Mouse (Mus musculus) megakaryocyte-erythroid progenitor cell, adult 5-6 weeks (primary cell): ENCODE measurements around the gene Zscan10. TPM values are rescaled to one million over a fixed set of nuclear protein-coding genes. Genes with fewer than 3 reads are reported as not detected.

ENCODE experiments used
- ATAC-seq: replicated peaks from 2 replicates; pipeline ENCODE4 v1.8.0; 2016; ENCODE audit warnings: mild to moderate bottlenecking, inconsistent platforms; ENCODE audit not compliant: severe bottlenecking, poor library complexity, low FRiP score, low TSS enrichment
- total RNA-seq, 2 experiments: library from RNA; stranded (forward) in 1 of 2; stranded (reverse) in 1 of 2; fragments of 200-1000, 215-1000 nt in 1 of 2; fragments of >200 nt in 1 of 2; fragmentation: Nextera tagmentation in 1 of 2; gene quantifications; 2 replicates each; pipeline ENCODE4 v1.2.3; 2014 to 2017

The Zscan10 gene
- total RNA-seq, 2 experiments from 2014 or later, result not detected

DNA sequence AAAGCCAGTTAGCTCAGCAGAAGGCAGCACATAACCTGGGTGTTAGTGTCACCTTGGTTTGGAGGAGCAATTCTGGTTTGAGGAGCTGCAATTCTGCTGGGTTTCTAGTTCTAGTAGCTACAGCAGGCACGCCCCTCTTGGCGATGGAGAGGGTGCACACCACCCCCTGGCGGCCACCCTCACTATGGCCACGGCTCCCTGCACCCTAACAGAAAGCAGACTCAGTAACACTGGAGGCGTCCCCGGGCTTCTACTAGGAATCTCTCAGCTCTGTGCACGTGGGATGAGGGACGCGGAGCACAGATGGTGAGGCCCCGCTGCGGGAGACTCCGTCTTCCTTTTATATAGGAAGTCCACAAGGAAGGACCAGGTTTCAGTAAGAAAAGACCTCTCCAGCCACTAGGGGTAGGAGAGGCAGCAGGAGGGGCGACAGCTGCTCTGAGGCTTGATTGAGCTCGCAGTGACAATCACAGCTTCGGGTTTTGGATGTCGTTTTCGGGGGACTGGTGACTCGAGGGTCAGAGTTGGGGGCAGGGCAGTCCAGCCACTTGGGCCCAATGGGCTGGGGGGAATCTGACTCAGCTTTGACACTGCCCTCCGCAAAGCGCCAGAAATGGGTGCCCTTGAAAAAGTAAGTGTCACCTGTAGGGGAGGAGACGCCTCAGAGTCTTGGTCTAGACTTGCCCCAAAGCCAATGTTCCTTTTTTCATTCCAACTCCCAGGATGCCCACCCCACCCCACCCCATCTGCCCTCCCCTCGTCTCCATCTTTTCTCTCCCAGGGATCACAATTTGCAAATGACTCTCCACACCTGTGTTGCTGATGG lies 29.8 kb downstream of the Zscan10 start:
- peak; percentile 99 for ATAC-seq

DNA sequence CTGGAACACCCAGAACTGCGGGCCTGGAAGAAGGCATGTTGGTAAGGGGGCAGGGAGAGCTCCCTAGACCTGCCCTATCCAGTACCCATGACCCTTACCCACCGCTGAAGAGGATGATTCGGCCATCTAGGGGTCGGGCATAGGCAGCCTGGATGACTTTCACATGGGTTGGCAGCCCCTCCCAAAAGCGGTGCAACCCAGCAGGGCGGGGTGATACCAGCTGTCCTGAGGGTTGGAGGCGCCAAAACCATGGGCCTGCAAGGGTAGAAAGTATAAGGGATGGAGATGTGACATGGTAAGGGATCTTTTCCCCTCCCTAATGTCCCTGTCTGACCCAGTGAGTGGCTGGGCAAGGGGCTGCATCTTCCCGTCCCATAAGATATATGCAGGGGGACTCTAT lies 30.6 kb downstream of the Zscan10 start:
- ATAC-seq, result no peak

DNA sequence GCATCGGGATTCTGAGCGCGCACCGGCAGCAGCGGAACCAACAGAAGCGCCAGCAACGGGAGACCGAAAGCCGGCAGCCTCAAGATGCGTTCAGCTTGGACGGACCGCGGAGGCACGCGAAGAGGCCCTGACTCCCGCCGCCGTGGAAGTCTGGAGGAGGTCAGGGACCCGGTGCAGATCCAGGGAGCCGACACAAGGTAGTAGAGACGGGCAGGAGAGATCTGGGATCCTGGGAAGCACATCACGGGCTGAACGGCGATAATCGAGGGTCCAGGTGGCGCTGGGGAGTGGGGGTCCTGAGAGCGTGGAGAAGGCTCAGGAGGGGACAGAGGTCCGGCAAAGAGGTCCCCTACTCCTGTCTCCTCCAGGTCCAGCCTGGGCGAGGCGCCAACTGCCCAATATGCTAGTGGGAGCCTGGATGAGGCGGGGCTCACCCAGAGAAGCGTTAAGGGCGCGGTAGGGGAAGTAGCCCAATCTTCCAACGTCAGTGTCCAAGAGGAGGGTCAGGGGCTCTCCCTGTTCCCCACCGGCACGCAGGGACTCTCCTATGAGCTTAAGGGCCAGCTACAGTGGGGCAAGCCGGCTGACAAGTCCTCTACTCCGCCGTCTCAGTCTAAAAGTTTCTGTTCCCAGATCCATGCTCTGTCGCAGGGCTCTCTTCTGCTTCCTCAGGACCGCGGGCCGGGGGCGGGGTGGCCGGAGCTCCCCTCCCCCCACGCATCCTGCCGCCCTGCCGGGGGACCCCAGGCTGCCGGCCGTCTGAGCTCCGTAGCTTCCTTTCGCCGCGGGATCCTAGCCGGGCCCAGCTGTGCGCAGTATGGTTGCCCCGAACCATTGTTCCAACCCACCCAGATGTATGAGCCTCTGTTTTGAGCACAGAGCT lies 44.2 kb downstream of the Zscan10 start, which contains the start of gene Mmp25:
Mmp25 (minus strand) TSS at position 665 of the 883 bp plus-strand sequence.
- ATAC-seq, result 0 out of 2 replicates have a peak, but pooled peaks have one; percentile 22

DNA sequence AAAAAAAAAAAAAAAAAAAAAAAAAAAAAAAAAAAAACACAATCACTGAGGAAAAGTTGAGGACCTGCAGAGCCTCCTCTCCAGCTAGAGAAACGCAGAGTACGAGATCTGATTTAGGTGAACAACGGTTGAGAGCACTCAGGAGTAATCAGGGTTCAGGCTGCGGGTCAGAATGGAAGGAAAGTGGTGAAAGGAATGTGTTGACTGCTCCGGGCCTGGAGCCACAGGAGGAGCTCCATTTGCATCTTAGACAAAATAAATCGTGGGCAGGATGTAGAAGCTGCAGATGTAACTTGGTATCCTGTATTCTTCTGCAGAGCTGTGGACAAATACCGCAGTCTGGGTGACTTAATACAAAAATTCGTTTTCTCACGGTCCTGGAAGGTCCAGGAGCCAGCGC lies 45.2 kb downstream of the Zscan10 start:
- ATAC-seq, result no peak

DNA sequence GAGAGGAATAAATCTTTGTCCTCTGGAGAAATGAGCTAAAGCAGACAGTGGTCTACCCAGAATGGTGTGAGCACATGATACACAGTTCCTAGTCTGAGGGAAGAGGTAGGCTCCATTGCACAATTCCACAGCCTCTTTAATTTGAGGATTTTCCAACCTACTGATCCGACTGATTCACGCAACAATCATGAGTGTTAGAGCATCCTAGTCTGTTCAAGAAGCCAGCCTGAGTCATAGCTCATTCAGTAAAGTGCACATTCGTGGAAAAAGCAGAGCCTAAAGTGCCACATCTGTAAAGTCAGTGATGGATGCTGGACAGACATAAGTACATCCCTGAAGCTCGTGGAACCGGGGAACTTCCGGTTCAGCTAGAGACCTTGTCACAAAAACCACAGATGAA lies 50.7 kb downstream of the Zscan10 start:
- ATAC-seq, result no peak

DNA sequence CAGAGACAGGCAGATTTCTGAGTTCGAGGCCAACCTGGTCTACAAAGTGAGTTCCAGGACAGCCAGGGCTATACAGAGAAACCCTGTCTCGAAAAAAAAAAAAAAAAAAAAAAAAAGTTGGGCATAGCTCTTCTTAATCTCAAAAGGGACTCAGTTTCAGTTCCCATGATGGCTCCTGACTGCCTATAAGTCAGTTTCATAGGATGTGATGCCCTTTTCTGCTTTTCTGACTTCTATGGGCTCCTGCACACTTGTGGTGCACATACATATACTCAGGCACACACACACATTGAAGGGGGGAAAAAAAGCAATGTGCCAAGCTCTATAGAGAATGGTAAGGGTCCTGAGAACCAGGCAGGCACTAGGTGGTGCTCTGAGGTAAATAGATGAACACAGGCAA lies 52.7 kb downstream of the Zscan10 start:
- no peak for ATAC-seq

DNA sequence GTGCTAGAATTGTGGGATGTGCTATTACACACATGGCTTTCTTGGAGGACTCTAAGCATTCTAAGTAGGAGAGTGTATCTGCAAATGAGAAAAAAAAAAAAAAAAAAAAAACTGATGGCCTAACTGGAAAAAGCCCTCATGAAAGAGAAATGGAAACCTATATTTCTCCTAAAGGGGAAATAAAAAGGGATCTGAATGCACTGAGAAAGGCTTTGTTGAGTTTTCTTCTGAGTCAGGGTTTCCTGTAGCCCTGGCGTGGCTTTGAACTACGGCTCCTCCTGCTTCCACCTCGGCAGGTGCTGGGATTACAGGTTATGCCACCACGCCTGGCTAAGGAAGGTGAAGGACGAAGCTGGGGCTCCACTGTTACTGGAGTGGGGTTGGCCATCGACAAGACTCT lies 53.3 kb downstream of the Zscan10 start:
- ATAC-seq, result 0 out of 2 replicates have a peak, but pooled peaks have one; percentile 14

DNA sequence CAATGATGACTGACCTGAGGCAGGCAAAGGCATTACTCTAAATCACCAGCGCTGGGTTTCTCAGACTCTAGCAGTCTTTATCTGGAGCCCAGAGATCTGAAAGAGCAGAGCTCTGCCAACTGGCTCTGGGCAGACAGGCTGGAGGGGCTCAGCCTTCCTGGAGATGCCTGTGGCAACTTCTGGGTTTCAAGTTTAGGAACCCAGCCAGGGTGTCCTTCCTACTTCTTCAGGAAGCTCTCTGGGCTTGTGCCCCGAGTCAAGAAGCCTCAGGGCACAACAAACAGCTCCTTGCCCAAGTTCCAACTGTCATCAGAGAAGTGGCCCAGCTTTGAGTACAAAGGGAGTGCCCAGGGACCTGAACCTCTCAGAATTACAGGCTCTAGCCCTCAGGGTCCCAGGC lies 53.8 kb downstream of the Zscan10 start:
- no peak for ATAC-seq

DNA sequence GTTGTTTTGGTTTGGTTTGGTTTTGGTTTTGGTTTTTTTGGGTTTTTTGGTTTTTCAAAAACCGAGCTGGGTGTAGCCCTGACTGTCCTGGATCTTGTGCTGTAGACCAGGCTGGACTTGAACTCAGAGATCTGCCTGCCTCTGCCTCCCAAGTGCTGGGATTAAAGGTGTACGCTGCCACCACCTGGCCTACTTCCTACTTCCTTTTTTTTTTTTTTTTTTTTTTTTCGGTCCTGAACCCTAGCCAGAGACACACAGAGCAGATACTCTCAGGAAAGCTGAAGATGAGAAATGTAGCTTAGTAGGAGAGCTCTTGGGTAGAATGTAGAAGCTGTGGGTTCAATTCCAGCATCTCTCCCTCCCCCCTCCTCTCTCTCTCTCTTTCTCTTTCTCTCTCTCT lies 57.8 kb downstream of the Zscan10 start:
- ATAC-seq, result no peak

DNA sequence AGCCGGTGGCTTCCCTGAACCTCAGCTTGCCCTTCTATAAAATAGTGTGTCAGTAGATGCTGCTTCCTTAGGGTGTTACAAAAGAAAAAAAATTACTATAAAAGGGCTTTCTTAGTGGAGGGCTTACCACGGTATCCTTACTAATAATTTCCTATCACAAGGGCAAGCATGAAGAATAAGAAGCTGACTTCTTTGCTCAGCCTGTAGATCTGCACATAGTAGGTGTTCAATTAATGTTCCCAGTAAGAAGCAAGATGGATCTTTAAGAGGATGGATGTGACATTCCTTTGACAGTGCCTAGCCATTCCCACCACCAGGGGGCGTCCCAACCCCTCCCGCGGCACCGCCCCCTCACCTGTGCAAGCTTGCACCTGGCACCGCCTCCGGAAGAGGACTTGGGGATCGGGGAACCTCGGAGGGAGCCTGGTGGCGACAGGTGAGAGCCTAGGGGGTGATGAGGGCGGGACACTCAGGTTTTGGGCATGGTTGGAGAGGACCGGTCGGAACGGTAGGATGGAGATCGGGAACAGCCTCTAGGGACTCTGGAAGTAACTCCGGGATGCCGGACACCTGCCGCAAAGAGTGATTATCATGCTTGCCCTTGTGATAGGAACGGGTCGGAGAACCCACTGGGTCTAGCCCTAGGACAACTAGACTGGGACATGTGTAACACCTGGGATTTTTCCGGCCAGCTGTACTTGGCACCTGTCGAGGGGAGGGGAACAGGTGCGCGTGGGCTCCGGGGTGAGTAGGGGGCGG lies 59.6 kb downstream of the Zscan10 start, which contains the start of gene Bicdl2:
Bicdl2 (plus strand) TSS at position 390 of the 759 bp plus-strand sequence.
- 0 out of 2 replicates have a peak, but pooled peaks have one; percentile 35 for ATAC-seq

Other genes starting within 250 kb of the Zscan10 start
- gene Vmn2r116, start 216.3 kb upstream of the Zscan10 start, total RNA-seq (2014; fragmentation: Nextera tagmentation), result not detected in 2 replicates
- not detected in 2 replicates for gene Vmn2r116, start 216.3 kb upstream of the Zscan10 start, total RNA-seq (2017)
- gene Vmn2r117, start 121.2 kb upstream of the Zscan10 start, total RNA-seq (2014; fragmentation: Nextera tagmentation), result not detected in 2 replicates
- gene Vmn2r117, start 121.2 kb upstream of the Zscan10 start, total RNA-seq (2017), result not detected in 2 replicates
- 7.4 and 7.8 TPM in 2 replicates for gene Zfp213, start 36.6 kb upstream of the Zscan10 start, total RNA-seq (2014; fragmentation: Nextera tagmentation)
- gene Zfp213, start 36.6 kb upstream of the Zscan10 start, total RNA-seq (2017), result 4.9 and 7.5 TPM in 2 replicates
- not detected in 2 replicates for gene Zfp13, start 1.4 kb upstream of the Zscan10 start, total RNA-seq (2014; fragmentation: Nextera tagmentation)
- not detected in 2 replicates for gene Zfp13, start 1.4 kb upstream of the Zscan10 start, total RNA-seq (2017)
- 0.07 TPM in 1 of 2 replicates, not detected in the other for gene Mmp25, start 44.4 kb downstream of the Zscan10 start, total RNA-seq (2014; fragmentation: Nextera tagmentation)
- gene Mmp25, start 44.4 kb downstream of the Zscan10 start, total RNA-seq (2017), result not detected in 2 replicates
- gene Bicdl2, start 59.6 kb downstream of the Zscan10 start, total RNA-seq (2014; fragmentation: Nextera tagmentation), result not detected in 2 replicates
- not detected in 2 replicates for gene Bicdl2, start 59.6 kb downstream of the Zscan10 start, total RNA-seq (2017)
- 44.2 and 56.3 TPM in 2 replicates for gene Hcfc1r1, start 72.7 kb downstream of the Zscan10 start, total RNA-seq (2014; fragmentation: Nextera tagmentation)
- 22.7 and 30.0 TPM in 2 replicates for gene Hcfc1r1, start 72.7 kb downstream of the Zscan10 start, total RNA-seq (2017)
- 30.3 and 44.7 TPM in 2 replicates for gene Thoc6, start 73.0 kb downstream of the Zscan10 start, total RNA-seq (2014; fragmentation: Nextera tagmentation)
- 40.8 and 47.3 TPM in 2 replicates for gene Thoc6, start 73.0 kb downstream of the Zscan10 start, total RNA-seq (2017)
- 0.94 and 4.5 TPM in 2 replicates for gene Tnfrsf12a, start 76.6 kb downstream of the Zscan10 start, total RNA-seq (2014; fragmentation: Nextera tagmentation)
- gene Tnfrsf12a, start 76.6 kb downstream of the Zscan10 start, total RNA-seq (2017), result 10.7 and 15.6 TPM in 2 replicates
- not detected in 2 replicates for gene Cldn6, start 78.4 kb downstream of the Zscan10 start, total RNA-seq (2014; fragmentation: Nextera tagmentation)
- gene Cldn6, start 78.4 kb downstream of the Zscan10 start, total RNA-seq (2017), result not detected in 2 replicates
- not detected in 2 replicates for gene Cldn9, start 83.2 kb downstream of the Zscan10 start, total RNA-seq (2014; fragmentation: Nextera tagmentation)
- gene Cldn9, start 83.2 kb downstream of the Zscan10 start, total RNA-seq (2017), result not detected in 2 replicates
- gene 1520401A03Rik, start 121.9 kb downstream of the Zscan10 start, total RNA-seq (2014; fragmentation: Nextera tagmentation), result not detected in 2 replicates
- gene 1520401A03Rik, start 121.9 kb downstream of the Zscan10 start, total RNA-seq (2017), result not detected in 2 replicates
- 40.3 and 43.8 TPM in 2 replicates for gene Pkmyt1, start 125.5 kb downstream of the Zscan10 start, total RNA-seq (2014; fragmentation: Nextera tagmentation)
- 8.1 and 10.6 TPM in 2 replicates for gene Pkmyt1, start 125.5 kb downstream of the Zscan10 start, total RNA-seq (2017)
- 7.2 and 13.3 TPM in 2 replicates for gene Paqr4, start 140.0 kb downstream of the Zscan10 start, total RNA-seq (2014; fragmentation: Nextera tagmentation)
- gene Paqr4, start 140.0 kb downstream of the Zscan10 start, total RNA-seq (2017), result 6.2 and 11.6 TPM in 2 replicates
- gene Kremen2, start 145.0 kb downstream of the Zscan10 start, total RNA-seq (2014; fragmentation: Nextera tagmentation), result 0.52 TPM in 1 of 2 replicates, not detected in the other
- gene Kremen2, start 145.0 kb downstream of the Zscan10 start, total RNA-seq (2017), result not detected in 2 replicates
- 7.6 and 11.7 TPM in 2 replicates for gene Flywch1, start 170.7 kb downstream of the Zscan10 start, total RNA-seq (2014; fragmentation: Nextera tagmentation)
- 12.5 and 15.4 TPM in 2 replicates for gene Flywch1, start 170.7 kb downstream of the Zscan10 start, total RNA-seq (2017)
- gene Flywch2, start 185.2 kb downstream of the Zscan10 start, total RNA-seq (2014; fragmentation: Nextera tagmentation), result 3.1 and 5.6 TPM in 2 replicates
- gene Flywch2, start 185.2 kb downstream of the Zscan10 start, total RNA-seq (2017), result not detected in 2 replicates
- 699 and 735 TPM in 2 replicates for gene Srrm2, start 189.7 kb downstream of the Zscan10 start, total RNA-seq (2014; fragmentation: Nextera tagmentation)
- 134 and 162 TPM in 2 replicates for gene Srrm2, start 189.7 kb downstream of the Zscan10 start, total RNA-seq (2017)
- gene Elob, start 228.3 kb downstream of the Zscan10 start, total RNA-seq (2014; fragmentation: Nextera tagmentation), result 466 and 512 TPM in 2 replicates
- 101 and 114 TPM in 2 replicates for gene Elob, start 228.3 kb downstream of the Zscan10 start, total RNA-seq (2017)
- not detected in 2 replicates for gene Prss33, start 235.2 kb downstream of the Zscan10 start, total RNA-seq (2014; fragmentation: Nextera tagmentation)
- not detected in 2 replicates for gene Prss33, start 235.2 kb downstream of the Zscan10 start, total RNA-seq (2017)
- gene Prss32, start 243.0 kb downstream of the Zscan10 start, total RNA-seq (2014; fragmentation: Nextera tagmentation), result not detected in 2 replicates
- gene Prss32, start 243.0 kb downstream of the Zscan10 start, total RNA-seq (2017), result not detected in 2 replicates
- not detected in 2 replicates for gene Prss41, start 243.3 kb downstream of the Zscan10 start, total RNA-seq (2014; fragmentation: Nextera tagmentation)
- 0.88 TPM in 1 of 2 replicates, not detected in the other for gene Prss41, start 243.3 kb downstream of the Zscan10 start, total RNA-seq (2017)